Mouse (Mus musculus) thymus, postnatal 14 days (tissue): ENCODE results near the gene Col25a1.

ENCODE experiments used
- DNase-seq: peaks from one replicate; pipeline ENCODE4 v3.0.0; 2021

Col25a1 gene

GRCm38 (mm10) chr3:130166875-130167274 lies 35.6 kb downstream of the Col25a1 start:
- DNase-seq = no peak

GRCm38 (mm10) chr3:130172764-130173163 lies 41.5 kb downstream of the Col25a1 start:
- no peak for DNase-seq

GRCm38 (mm10) chr3:130180181-130180940 lies 49.1 kb downstream of the Col25a1 start:
- DNase-seq = peak; percentile 81

GRCm38 (mm10) chr3:130180964-130181590 lies 49.8 kb downstream of the Col25a1 start:
- no peak for DNase-seq

- DNase-seq = no peak
Observed at GRCm38 (mm10) chr3:130181591-130181980, 50.3 kb downstream of the Col25a1 start.

GRCm38 (mm10) chr3:130182450-130182849 lies 51.1 kb downstream of the Col25a1 start:
- DNase-seq = no peak

- no peak for DNase-seq
Observed at GRCm38 (mm10) chr3:130185111-130185510, 53.8 kb downstream of the Col25a1 start.

GRCm38 (mm10) chr3:130187588-130187987 lies 56.3 kb downstream of the Col25a1 start:
- no peak for DNase-seq

- DNase-seq = no peak
Observed at GRCm38 (mm10) chr3:130193450-130193849, 62.1 kb downstream of the Col25a1 start.

GRCm38 (mm10) chr3:130214631-130215030 lies 83.3 kb downstream of the Col25a1 start:
- no peak for DNase-seq

- DNase-seq = no peak
Observed at GRCm38 (mm10) chr3:130216141-130216540, 84.8 kb downstream of the Col25a1 start.

- no peak for DNase-seq
Observed at GRCm38 (mm10) chr3:130216646-130217045, 85.3 kb downstream of the Col25a1 start.

- no peak for DNase-seq
Observed at GRCm38 (mm10) chr3:130217705-130218104, 86.4 kb downstream of the Col25a1 start.

- DNase-seq = no peak
Observed at GRCm38 (mm10) chr3:130218232-130218728, 87.0 kb downstream of the Col25a1 start.

GRCm38 (mm10) chr3:130220811-130221210 lies 89.5 kb downstream of the Col25a1 start:
- DNase-seq = no peak

GRCm38 (mm10) chr3:130228186-130228585 lies 96.9 kb downstream of the Col25a1 start:
- no peak for DNase-seq

GRCm38 (mm10) chr3:130232944-130233343 lies 101.6 kb downstream of the Col25a1 start:
- no peak for DNase-seq

- no peak for DNase-seq
Observed at GRCm38 (mm10) chr3:130235233-130235632, 103.9 kb downstream of the Col25a1 start.

- DNase-seq = no peak
Observed at GRCm38 (mm10) chr3:130236129-130236528, 104.8 kb downstream of the Col25a1 start.

GRCm38 (mm10) chr3:130237852-130238251 lies 106.6 kb downstream of the Col25a1 start:
- no peak for DNase-seq

GRCm38 (mm10) chr3:130241924-130242323 lies 110.6 kb downstream of the Col25a1 start:
- DNase-seq = no peak

GRCm38 (mm10) chr3:130242647-130243296 lies 111.5 kb downstream of the Col25a1 start:
- DNase-seq = no peak

GRCm38 (mm10) chr3:130252355-130252754 lies 121.1 kb downstream of the Col25a1 start:
- DNase-seq = no peak

GRCm38 (mm10) chr3:130256059-130256458 lies 124.8 kb downstream of the Col25a1 start:
- DNase-seq = no peak
